Comparison of ENCODE assay signal across 28 mouse cellular contexts in genomic region chr3:56238228-56238627, GRCm38 (mm10). TPM values are rescaled to one million over a fixed set of nuclear protein-coding genes. Genes with fewer than 3 reads are reported as not detected.
"Had no signal": no experiment of that assay in that cellular context is flagged by ENCODE, and none has a peak within 500 bp of the region (broad histone marks: within the 10 kb centered on the region; RNA-seq: fewer than 3 reads in every experiment).

No protein-coding gene starts in this region.

- H3K9me3 ChIP-seq: embryonic facial prominence, embryonic 10.5 days; embryonic facial prominence, embryonic 12.5 days; embryonic facial prominence, embryonic 13.5 days; embryonic facial prominence, embryonic 15.5 days; forebrain, embryonic 10.5 days; forebrain, embryonic 12.5 days; forebrain, embryonic 13.5 days; forebrain, embryonic 15.5 days had no signal

- ATAC-seq: forebrain, embryonic 13.5 days; forebrain, embryonic 14.5 days; forebrain, embryonic 15.5 days; forebrain, embryonic 16.5 days; forebrain, postnatal 0 days had no signal

- H3K4me2 ChIP-seq: embryonic facial prominence, embryonic 12.5 days; embryonic facial prominence, embryonic 13.5 days; embryonic facial prominence, embryonic 15.5 days; forebrain, embryonic 12.5 days; forebrain, embryonic 13.5 days; forebrain, embryonic 15.5 days had no signal

- DNase-seq: cerebellum, adult 8-10 months; cerebellum, adult 9-10 months; cerebellum, adult 9-11 months; cerebellum, postnatal 10 days; cerebellum, postnatal 14 days; cerebellum, postnatal 25 days; cerebellum, postnatal 36 days; embryo, embryonic 11 days; forebrain, postnatal 0 days; gastrocnemius, adult 2 months; gastrocnemius, postnatal 10 days; gastrocnemius, postnatal 14 days; gastrocnemius, postnatal 25 days; gastrocnemius, postnatal 36 days; heart, adult 18-20 months; heart, adult 2 months had no signal

- H3K36me3 ChIP-seq: embryonic facial prominence, embryonic 10.5 days; embryonic facial prominence, embryonic 12.5 days; embryonic facial prominence, embryonic 13.5 days; embryonic facial prominence, embryonic 15.5 days; forebrain, embryonic 10.5 days; forebrain, embryonic 12.5 days; forebrain, embryonic 15.5 days had no signal

- H3K9ac ChIP-seq: embryonic facial prominence, embryonic 12.5 days; embryonic facial prominence, embryonic 13.5 days; embryonic facial prominence, embryonic 15.5 days; forebrain, embryonic 12.5 days; forebrain, embryonic 13.5 days; forebrain, embryonic 15.5 days; forebrain, postnatal 0 days had no signal

- H3K27ac ChIP-seq: embryonic facial prominence, embryonic 10.5 days; embryonic facial prominence, embryonic 12.5 days; embryonic facial prominence, embryonic 13.5 days; embryonic facial prominence, embryonic 15.5 days; forebrain, embryonic 10.5 days; forebrain, embryonic 12.5 days; forebrain, embryonic 13.5 days; forebrain, embryonic 15.5 days; gastrocnemius, adult 2 months; heart, adult 2 months had no signal

- H3K27me3 ChIP-seq: embryonic facial prominence, embryonic 12.5 days; embryonic facial prominence, embryonic 13.5 days; embryonic facial prominence, embryonic 15.5 days; forebrain, embryonic 12.5 days; forebrain, embryonic 13.5 days; forebrain, embryonic 15.5 days had no signal

- H3K4me3 ChIP-seq: embryonic facial prominence, embryonic 10.5 days; embryonic facial prominence, embryonic 12.5 days; embryonic facial prominence, embryonic 13.5 days; embryonic facial prominence, embryonic 15.5 days; erythroblast, embryonic 14.5 days; forebrain, embryonic 10.5 days; forebrain, embryonic 12.5 days; forebrain, embryonic 13.5 days; forebrain, embryonic 15.5 days; gastrocnemius, adult 2 months; heart, adult 2 months had no signal

- H3K4me1 ChIP-seq: embryonic facial prominence, embryonic 10.5 days; embryonic facial prominence, embryonic 12.5 days; embryonic facial prominence, embryonic 13.5 days; embryonic facial prominence, embryonic 15.5 days; forebrain, embryonic 10.5 days; forebrain, embryonic 12.5 days; forebrain, embryonic 13.5 days had no signal

RNA-seq across cellular contexts. Expression of gene Nbea, which starts 54.7 kb away (rescaled TPM):
- total RNA-seq: granulocyte monocyte progenitor cell, adult 5-6 weeks had no signal
- polyA plus RNA-seq: erythroblast, embryonic 14.5 days had no signal
